Mouse (Mus musculus) right cerebral cortex, postnatal 4 days (tissue): ENCODE measurements at regions not wholly inside any gene's neighbourhood (a gene's known extent, or its start where the extent isn't known, plus 50 kb on each side); places are given as distances from the start of the nearest gene placed in this dataset.
A peak's percentile ranks its signal among the peaks of the same experiment; 100 is the strongest.
"Not testable (repeated sequence)": the region's sequence is repeated elsewhere in the genome, so short reads cannot be mapped to it uniquely, and the experiment has no call there.

Experiments
- DNase-seq: peaks from one replicate; pipeline ENCODE4 v3.0.0-alpha.2; 2022

DNA sequence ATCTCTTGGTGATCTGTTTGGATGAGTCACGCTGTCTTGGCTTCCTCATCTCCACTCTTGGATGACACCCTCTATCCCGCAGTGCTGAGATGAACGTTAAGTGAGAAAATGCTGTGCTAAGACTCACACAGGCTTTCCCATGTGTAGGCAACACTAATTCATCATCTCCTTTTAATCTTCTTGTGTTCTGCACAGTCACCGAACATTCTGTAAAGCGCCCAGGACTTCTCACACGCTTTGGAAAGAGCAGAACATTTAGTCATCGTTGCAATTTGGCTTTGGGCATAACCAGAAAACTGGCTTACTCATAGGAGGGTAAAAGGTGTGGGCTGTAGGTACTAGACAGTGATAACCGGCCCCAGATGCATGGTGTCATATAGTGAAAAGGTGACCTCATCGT is 94.9 kb downstream of the Plppr4 start:
- DNase-seq, result no peak

- no peak for DNase-seq
These were observed 112.8 kb downstream of the Plppr4 start for GRCm38 (mm10) chr3:117247833-117248232.

DNA sequence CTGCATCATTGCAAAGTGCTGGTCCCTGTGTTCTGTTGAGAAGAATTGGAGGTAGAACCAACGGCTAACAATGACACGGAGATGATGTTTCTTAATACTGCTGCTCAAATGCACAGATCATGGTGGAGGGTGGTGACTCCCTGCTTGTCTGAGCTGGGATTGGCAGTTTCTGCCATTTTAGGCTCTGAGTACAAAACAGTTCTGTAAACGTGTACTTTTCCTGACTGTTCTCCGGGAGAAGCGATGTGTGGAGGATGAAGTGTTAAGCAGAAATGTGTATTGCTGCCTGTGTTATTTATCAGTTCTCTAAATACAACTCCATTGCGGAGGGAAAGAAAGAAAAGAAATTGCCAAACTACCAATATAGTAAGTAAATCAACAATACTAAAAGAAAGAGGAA is 118.9 kb downstream of the Plppr4 start:
- DNase-seq, result no peak

- no peak for DNase-seq
These were observed 134.1 kb downstream of the Plppr4 start for GRCm38 (mm10) chr3:117226616-117227015.

- DNase-seq, result no peak
These were observed 135.6 kb downstream of the Plppr4 start for GRCm38 (mm10) chr3:117225041-117225440.

DNA sequence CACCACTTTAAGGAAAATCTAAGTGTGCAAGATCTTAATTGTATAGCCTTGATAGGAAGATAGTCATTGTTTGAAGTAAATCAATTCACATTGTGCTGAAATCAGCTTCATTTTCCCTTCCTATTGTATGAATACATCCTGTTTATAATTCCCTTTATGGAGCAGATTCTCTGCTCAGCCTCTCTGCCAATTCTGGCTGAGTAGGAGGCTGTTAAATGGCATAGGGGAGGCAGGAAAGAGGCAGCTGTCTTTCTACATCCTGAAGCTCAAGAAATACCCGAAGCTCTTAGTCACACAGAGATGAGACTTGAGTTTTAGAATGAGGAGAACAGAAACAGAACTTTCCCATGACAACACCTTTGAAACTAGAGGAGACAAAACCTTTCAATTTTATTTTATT is 142.7 kb downstream of the Plppr4 start:
- no peak for DNase-seq

- no peak for DNase-seq
These were observed 168.8 kb downstream of the Plppr4 start for GRCm38 (mm10) chr3:117191903-117192302.

DNA sequence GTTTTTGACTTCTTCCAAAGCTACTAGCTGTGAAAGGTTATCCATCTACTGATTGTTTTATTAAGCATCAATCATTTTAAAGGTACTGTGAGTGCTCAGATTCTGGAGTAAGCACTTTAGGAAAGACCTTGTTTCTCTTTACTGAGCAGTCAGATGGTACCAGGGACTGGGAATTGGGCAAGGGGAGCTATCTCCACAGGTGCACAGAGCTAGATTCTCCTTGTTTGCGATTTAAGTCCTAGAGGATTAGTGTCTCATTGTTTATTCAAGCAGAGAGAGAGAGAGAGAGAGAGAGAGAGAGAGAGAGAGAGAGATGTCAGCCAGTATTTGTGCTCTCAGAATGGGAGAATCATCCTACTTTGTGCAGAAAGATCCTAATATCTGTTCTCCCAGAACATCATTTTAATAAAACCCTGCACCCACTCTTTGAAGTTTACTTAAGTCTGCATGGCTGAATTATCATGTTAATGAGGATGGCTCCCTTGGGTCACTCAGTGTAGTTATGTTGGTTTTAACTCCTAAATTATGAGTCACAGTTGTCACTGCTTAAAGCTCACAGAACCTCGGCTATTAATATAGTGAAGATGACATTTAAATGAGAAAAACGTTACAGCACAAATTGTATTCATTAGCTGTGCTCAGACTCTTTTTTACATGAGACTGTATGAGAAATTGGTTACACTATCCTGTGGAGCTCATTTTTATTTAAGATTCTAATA is 171.7 kb downstream of the Plppr4 start:
- no peak for DNase-seq

DNA sequence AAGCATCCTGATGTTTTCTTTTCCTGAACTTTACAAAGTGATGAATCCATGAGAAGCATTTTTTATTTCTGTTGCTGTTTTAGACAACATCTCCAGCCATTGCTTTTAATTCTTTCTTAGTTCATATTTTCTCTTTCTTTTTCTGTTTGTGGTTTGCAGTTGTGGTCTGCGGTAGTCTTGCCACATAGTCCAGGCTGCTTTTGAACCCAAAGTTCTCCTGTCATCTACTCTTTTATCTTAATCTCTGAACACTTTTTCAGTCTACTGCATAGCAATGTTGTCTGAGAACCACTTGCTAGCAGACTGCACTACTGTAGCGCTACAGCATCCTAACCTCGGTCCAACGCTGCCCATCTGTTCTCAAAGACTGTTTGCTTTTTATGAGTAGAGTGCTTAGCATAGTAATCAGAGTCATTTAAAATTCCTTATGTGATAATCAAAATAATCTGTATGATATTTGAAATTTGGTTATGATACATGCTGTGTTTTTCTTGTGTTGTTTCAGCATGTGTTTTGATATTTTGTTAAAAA is 177.0 kb downstream of the Plppr4 start:
- DNase-seq, result no peak

- DNase-seq, result no peak
These were observed 190.9 kb downstream of the Plppr4 start for GRCm38 (mm10) chr3:117169740-117170139.

GRCm38 (mm10) chr3:117163046-117163445 is 194.3 kb upstream of the Palmd start:
- no peak for DNase-seq

DNA sequence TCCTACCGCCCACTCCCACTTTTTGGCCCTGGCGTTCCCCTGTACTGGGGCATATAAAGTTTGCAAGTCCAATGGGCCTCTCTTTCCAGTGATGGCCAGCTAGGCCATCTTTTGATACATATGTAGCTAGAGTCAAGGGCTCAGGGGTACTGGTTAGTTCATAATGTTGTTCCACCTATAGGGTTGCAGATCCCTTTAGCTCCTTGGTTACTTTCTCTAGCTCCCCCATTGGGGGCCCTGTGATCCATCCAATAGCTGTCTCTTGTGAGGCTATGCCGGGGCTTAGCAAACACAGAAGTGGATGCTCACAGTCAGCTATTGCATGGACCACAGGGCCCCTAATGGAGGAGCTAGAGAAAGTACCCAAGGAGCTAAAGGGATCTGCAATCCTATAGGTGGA is 191.9 kb upstream of the Palmd start:
- DNase-seq, result not testable (repeated sequence)

DNA sequence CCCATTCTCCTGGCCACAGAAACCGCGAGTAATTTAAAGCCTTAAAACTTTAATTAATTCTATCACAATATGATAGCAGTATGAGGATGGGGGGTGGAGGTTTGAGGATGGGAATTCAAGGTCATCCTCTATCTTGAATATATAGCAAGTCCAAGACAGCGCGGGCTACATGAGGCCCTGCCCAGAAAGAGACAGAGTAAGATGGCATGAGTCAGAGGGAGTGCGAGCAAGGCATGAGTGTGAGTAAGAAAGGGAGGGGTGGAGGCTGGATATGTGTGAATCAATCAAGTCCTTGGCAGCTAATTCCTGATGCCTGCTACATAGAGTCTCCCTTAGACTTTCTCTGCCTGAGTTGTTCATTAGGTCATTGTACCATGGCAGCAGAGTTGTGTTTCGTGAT is 186.5 kb upstream of the Palmd start:
- DNase-seq, result no peak

GRCm38 (mm10) chr3:117153011-117153473 is 184.3 kb upstream of the Palmd start:
- DNase-seq, result no peak

GRCm38 (mm10) chr3:117152414-117152813 is 183.6 kb upstream of the Palmd start:
- no peak for DNase-seq

DNA sequence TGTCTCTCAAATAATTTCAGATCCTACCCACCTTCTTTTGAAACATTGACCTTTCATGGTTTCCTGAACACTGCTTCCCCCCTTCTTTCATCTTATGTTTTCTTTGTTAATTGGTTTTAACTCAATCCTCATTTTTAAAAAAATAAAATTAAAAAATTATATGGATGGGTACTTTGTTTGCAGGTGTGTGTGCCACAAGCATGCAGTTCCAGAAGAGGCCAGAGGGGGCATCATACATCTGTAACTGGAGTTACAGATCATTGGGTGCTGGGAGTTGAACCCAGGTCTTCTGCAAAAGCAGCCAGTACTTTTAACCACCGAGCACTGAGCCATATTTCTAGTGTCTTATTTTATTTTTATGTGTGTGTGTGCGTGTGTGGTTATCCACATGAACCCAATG is 178.6 kb upstream of the Palmd start:
- DNase-seq, result no peak

DNA sequence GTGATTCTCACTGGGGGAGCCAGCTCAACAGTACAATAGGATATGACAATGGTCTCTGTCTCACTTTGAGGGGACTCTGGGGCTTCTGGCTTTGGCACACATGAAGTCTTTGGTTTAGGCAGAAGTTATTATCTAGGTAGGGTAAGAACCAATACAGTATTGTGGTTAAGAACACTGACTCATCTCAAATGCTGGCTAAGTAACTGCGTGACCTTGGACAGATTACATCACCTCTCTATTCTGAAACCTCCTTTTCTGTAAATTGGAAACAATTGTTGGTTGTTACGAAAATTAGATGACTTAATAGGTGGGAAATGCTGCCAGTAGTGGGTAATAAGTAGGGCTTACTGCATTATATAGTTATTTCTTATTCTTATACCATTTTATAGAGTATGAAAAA is 171.0 kb upstream of the Palmd start:
- no peak for DNase-seq

DNA sequence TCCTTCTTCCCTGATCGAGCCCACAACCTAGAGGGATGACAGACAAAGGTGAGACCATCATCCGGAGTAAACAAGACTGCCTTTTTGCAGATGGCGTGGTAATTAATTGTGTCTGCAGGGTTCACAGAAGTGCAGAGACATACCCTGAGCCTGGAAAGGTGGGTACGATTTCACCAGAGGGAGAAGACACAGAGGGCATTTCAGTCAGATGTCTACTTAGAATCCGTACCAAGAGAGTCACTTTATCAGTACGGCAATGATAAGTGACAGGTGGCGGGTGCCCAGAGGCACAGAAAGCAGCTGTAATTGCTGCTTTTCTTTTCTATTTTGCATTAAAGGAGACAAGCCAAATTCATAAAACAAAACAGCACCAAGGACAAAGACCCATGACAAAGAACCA is 169.9 kb upstream of the Palmd start:
- no peak for DNase-seq

DNA sequence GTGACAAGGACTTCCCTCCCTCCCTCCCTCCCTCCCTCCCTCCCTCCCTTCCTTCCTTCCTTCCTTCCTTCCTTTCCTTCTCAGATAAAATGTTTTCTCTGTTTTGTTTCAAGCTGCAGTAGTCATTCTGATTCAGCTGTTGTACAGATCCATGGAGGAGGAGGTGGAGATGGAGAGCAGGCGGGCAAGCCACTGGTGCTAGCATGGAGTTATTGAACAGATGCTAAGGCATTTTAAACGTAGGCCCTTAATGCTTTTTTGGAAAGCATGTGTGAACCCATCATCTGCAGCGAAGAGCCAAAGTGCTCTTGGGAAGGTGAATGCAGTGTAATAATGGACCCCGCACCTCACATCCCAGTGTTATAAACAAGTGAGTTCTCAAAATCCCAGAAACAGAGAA is 164.1 kb upstream of the Palmd start:
- no peak for DNase-seq

GRCm38 (mm10) chr3:117122211-117122610 is 153.4 kb upstream of the Palmd start:
- no peak for DNase-seq

GRCm38 (mm10) chr3:117120086-117121055 is 151.6 kb upstream of the Palmd start:
- DNase-seq, result peak; percentile 29

DNA sequence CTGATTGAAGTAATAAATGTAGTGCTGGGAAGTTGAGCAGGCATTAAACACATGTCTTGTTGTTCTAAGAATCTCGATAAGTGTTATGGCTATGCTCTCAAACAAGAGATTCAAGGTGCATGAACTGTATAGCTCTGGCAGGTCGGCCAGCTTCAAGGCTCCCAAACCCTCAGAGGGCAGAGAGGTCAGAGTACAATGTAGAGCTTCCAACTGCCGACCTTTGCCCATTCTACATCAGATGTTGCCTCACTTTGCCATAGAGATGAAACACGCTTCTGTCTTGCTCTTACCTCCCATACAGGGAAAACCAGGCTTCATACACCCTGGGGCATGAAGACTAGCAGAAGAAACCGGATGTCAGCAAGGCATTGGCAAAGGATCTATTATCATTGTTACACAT is 150.8 kb upstream of the Palmd start:
- no peak for DNase-seq

DNA sequence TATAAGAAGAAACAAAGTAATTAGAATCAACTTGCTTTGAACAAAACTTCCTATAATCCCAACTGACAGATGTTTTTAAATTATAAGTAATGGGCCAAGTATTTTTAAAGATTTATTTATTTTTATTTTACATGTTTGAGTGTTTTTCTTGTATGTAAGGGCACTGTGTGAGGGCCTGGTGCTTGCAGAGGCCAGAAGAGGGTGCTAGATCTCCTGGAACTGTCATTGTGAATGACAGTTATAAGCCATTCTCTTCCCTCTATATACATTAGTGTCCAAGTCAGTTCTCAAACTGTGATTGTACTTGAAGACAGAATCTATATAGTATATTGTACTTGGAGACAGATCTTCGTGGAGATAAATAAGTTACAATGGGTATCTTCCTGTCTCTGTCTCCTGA is 149.1 kb upstream of the Palmd start:
- no peak for DNase-seq

- no peak for DNase-seq
These were observed 147.4 kb upstream of the Palmd start for GRCm38 (mm10) chr3:117116210-117116609.
